Mouse (Mus musculus) C2C12 (cell line): ENCODE data around the gene Pqbp1.

Experiments
- CTCF ChIP-seq: IDR thresholded peaks from one replicate; pipeline ENCODE4 v1.5.1; 2011; ENCODE audit not compliant: control insufficient read depth, insufficient read depth, insufficient read length
- FOSL1 ChIP-seq: IDR thresholded peaks from one replicate; pipeline ENCODE4 v1.8.0; 2011; ENCODE audit warnings: mild to moderate bottlenecking, low read length; ENCODE audit not compliant: poor library complexity, insufficient read depth, severe bottlenecking
- MAX ChIP-seq: IDR thresholded peaks from one replicate; pipeline ENCODE4 v1.6.1; 2011; ENCODE audit warnings: mild to moderate bottlenecking, control low read depth
- MYOD1 ChIP-seq: IDR thresholded peaks from one replicate; pipeline ENCODE4 v1.6.1; 2011; ENCODE audit warnings: low read depth; ENCODE audit not compliant: control insufficient read depth, insufficient read length
- USF1 ChIP-seq: IDR thresholded peaks from one replicate; pipeline ENCODE4 v1.6.1; 2011; ENCODE audit warnings: low read depth, mild to moderate bottlenecking, control low read depth, moderate library complexity

- no peak for TF ChIP-seq CTCF
- TF ChIP-seq MYOD1 = no peak
- TF ChIP-seq FOSL1 = no peak
- no peak for TF ChIP-seq MAX
- no peak for TF ChIP-seq USF1
Measured at GRCm38 (mm10) chrX:7867141-7867540, 31.9 kb downstream of the Pqbp1 start.
